18 mouse cellular contexts compared by ENCODE assay signal in genomic region chr3:87504749-87505425, GRCm38 (mm10). TPM values are rescaled to one million over a fixed set of nuclear protein-coding genes. Genes with fewer than 3 reads are reported as not detected.
DNase-seq lines count a peak whose midpoint lies in the region; ATAC-seq and TF ChIP-seq lines count a peak whose summit lies in the region.
"Had no signal": no experiment of that assay in that cellular context is flagged by ENCODE, and none has a peak within 500 bp of the region (broad histone marks: within the 10 kb centered on the region; RNA-seq: fewer than 3 reads in every experiment).

No protein-coding gene starts in this region.

- H3K4me2 ChIP-seq in midbrain, embryonic 13.5 days (replicated peaks), result no peak overlapping the region
- no peak overlapping the region for H3K4me2 ChIP-seq in midbrain, postnatal 0 days (ENCODE audit: low read depth, low read length, poor library complexity, severe bottlenecking)
- H3K4me2 ChIP-seq: embryonic facial prominence, embryonic 15.5 days; liver, embryonic 12.5 days; lung, embryonic 15.5 days; neural tube, embryonic 13.5 days; stomach, embryonic 15.5 days had no signal

- ATAC-seq in midbrain, embryonic 13.5 days, result 0 out of 2 replicates have a peak, but pooled peaks have one; percentile 32
- no peak; the same call in 1 of the 2 replicates for ATAC-seq in midbrain, postnatal 0 days (ENCODE audit: low FRiP score)
- ATAC-seq: liver, embryonic 12.5 days had no signal

- no peak overlapping the region for H3K27ac ChIP-seq in midbrain, embryonic 13.5 days
- H3K27ac ChIP-seq in midbrain, postnatal 0 days (ENCODE audit: low read depth, low read length), result no peak overlapping the region
- H3K27ac ChIP-seq: embryonic facial prominence, embryonic 15.5 days; left cerebral cortex, adult 2 months; liver, embryonic 12.5 days; lung, embryonic 15.5 days; neural tube, embryonic 13.5 days; stomach, embryonic 15.5 days had no signal

- DNase-seq in heart, adult 11 months, result peak; percentile 78
- DNase-seq in heart, adult 9 months (ENCODE audit: low spot score in 2 of 2), result no peak
- no peak for DNase-seq in midbrain, postnatal 0 days (ENCODE audit: low spot score)
- DNase-seq in lung, adult 18-20 months, result peak; percentile 57 to 68
- DNase-seq in lung, postnatal 36 days, result peak; percentile 66
- DNase-seq in gastrocnemius, postnatal 4 days (ENCODE audit: low spot score in 2 of 2), result no peak
- DNase-seq: right cerebral cortex, postnatal 14 days; spleen, adult 18-20 months; thymus, adult 18-20 months; thymus, postnatal 4 days had no signal

- 65% methylated on average over 4 of the region's 4 CpGs for WGBS in midbrain, embryonic 13.5 days
- 61% methylated on average over 4 of the region's 4 CpGs for WGBS in midbrain, postnatal 0 days

- no peak for TF ChIP-seq CTCF in midbrain, postnatal 0 days (IDR thresholded peaks at IDR 0.05)

- H3K4me3 ChIP-seq in midbrain, embryonic 13.5 days (replicated peaks), result no peak overlapping the region
- H3K4me3 ChIP-seq in midbrain, postnatal 0 days (ENCODE audit: low read depth, low read length), result no peak overlapping the region
- H3K4me3 ChIP-seq: embryonic facial prominence, embryonic 15.5 days; left cerebral cortex, adult 2 months; liver, embryonic 12.5 days; lung, embryonic 15.5 days; neural tube, embryonic 13.5 days; stomach, embryonic 15.5 days had no signal

- H3K9me3 ChIP-seq in midbrain, embryonic 13.5 days, result no peaks in the 10 kb centered on the region
- no peaks in the 10 kb centered on the region for H3K9me3 ChIP-seq in midbrain, postnatal 0 days (ENCODE audit: low read length)
- H3K9me3 ChIP-seq: embryonic facial prominence, embryonic 15.5 days; liver, embryonic 12.5 days; lung, embryonic 15.5 days; neural tube, embryonic 13.5 days; stomach, embryonic 15.5 days had no signal

- H3K27me3 ChIP-seq in midbrain, embryonic 13.5 days, result peaks cover 13% of the 10 kb centered on the region; the same call in 1 of the 2 replicates
- H3K27me3 ChIP-seq in midbrain, postnatal 0 days (ENCODE audit: insufficient read depth, low read length), result no peaks in the 10 kb centered on the region
- H3K27me3 ChIP-seq: CH12.LX; lung, embryonic 15.5 days; neural tube, embryonic 13.5 days; stomach, embryonic 15.5 days had no signal

- peaks cover 10% of the 10 kb centered on the region for H3K4me1 ChIP-seq in midbrain, embryonic 13.5 days (replicated peaks)
- no peaks in the 10 kb centered on the region for H3K4me1 ChIP-seq in midbrain, postnatal 0 days (ENCODE audit: insufficient read depth, low read length)

- H3K36me3 ChIP-seq in midbrain, embryonic 13.5 days, result no peaks in the 10 kb centered on the region
- no peaks in the 10 kb centered on the region for H3K36me3 ChIP-seq in midbrain, postnatal 0 days (ENCODE audit: insufficient read depth, low read length)
- H3K36me3 ChIP-seq: embryonic facial prominence, embryonic 15.5 days; liver, embryonic 12.5 days; lung, embryonic 15.5 days; neural tube, embryonic 13.5 days; stomach, embryonic 15.5 days had no signal

- no peak overlapping the region for H3K9ac ChIP-seq in midbrain, embryonic 13.5 days (replicated peaks)
- H3K9ac ChIP-seq in midbrain, postnatal 0 days (replicated peaks; ENCODE audit: low read length, poor library complexity, severe bottlenecking), result no peak overlapping the region
- H3K9ac ChIP-seq: embryonic facial prominence, embryonic 15.5 days; liver, embryonic 12.5 days; lung, embryonic 15.5 days; neural tube, embryonic 13.5 days; stomach, embryonic 15.5 days had no signal

RNA-seq across cellular contexts. Expression of gene Etv3, which starts 20.3 kb away (rescaled TPM):
- 11.5 and 12.9 TPM in 2 replicates for polyA plus RNA-seq in midbrain, embryonic 13.5 days (2015; fragmentation: Nextera tagmentation; extraction: Ambion mirVana)
- 9.8 and 13.6 TPM in 2 replicates for total RNA-seq in midbrain, postnatal 0 days (2014; rRNA removed)
- polyA plus RNA-seq in midbrain, postnatal 0 days (2015; fragmentation: Nextera tagmentation; extraction: Ambion mirVana), result 5.9 and 7.9 TPM in 2 replicates
- 10 to 100 TPM; 14.3 to 15.3 TPM for total RNA-seq in gastrocnemius, postnatal 4 days (2021)

Comparison
In these comparisons a context has a peak if more than half of its experiments do, and no peak if none do; other contexts are left out.
1. DNase-seq: peak in heart, adult 11 months (single experiment), lung, adult 18-20 months (2 of 2) and lung, postnatal 36 days (single experiment); none in heart, adult 9 months (0 of 2), midbrain, postnatal 0 days (single experiment) and gastrocnemius, postnatal 4 days (0 of 2).